Mouse (Mus musculus) intestine, embryonic 16.5 days (tissue): Measurements from ENCODE around the gene Hrnr. TPM values are rescaled to one million over a fixed set of nuclear protein-coding genes. Genes with fewer than 3 reads are reported as not detected.

ENCODE experiments used
- polyA plus RNA-seq: library from polyadenylated mRNA; unstranded; fragments of >200 nt; fragmentation: Nextera tagmentation; extraction: Ambion mirVana; gene quantifications from 2 replicates; pipeline ENCODE4 v1.2.1, GENCODE M21; 2015

Gene Hrnr
- polyA plus RNA-seq, 1 experiment from 2014 or later = 0.06 TPM

Other genes with a start within 250 kb of the Hrnr start
- not detected in 2 replicates for gene Crnn, start 175.0 kb upstream of the Hrnr start, polyA plus RNA-seq
- not detected in 2 replicates for gene Flg2, start 122.5 kb upstream of the Hrnr start, polyA plus RNA-seq
- gene Flg, start 46.2 kb upstream of the Hrnr start, polyA plus RNA-seq = not detected in 2 replicates
- not detected in 2 replicates for gene Rptn, start 74.0 kb downstream of the Hrnr start, polyA plus RNA-seq
- 1.3 TPM in 2 replicates for gene Tchh, start 122.6 kb downstream of the Hrnr start, polyA plus RNA-seq
- not detected in 2 replicates for gene Tchhl1, start 149.0 kb downstream of the Hrnr start, polyA plus RNA-seq
- 711 and 730 TPM in 2 replicates for gene S100a11, start 200.7 kb downstream of the Hrnr start, polyA plus RNA-seq
- gene S100a10, start 235.3 kb downstream of the Hrnr start, polyA plus RNA-seq = 722 and 728 TPM in 2 replicates